9 mouse cellular contexts compared by ENCODE assay signal in genomic region chr1:193034951-193035370, GRCm38 (mm10). TPM values are rescaled to one million over a fixed set of nuclear protein-coding genes. Genes with fewer than 3 reads are reported as not detected.
DNase-seq lines count a peak whose midpoint lies in the region; ATAC-seq and TF ChIP-seq lines count a peak whose summit lies in the region.
"Had no signal": no experiment of that assay in that cellular context is flagged by ENCODE, and none has a peak within 500 bp of the region (broad histone marks: within the 10 kb centered on the region; RNA-seq: fewer than 3 reads in every experiment).

No protein-coding gene starts in this region.

- intact Hi-C loops in heart, postnatal 14 days (cut with DNase I): no loop called here

- ATAC-seq in kidney, postnatal 0 days (replicated peaks; ENCODE audit: low FRiP score, low read depth): no peak
- no peak for ATAC-seq in embryonic facial prominence, embryonic 12.5 days (ENCODE audit: insufficient number of reproducible peaks, insufficient read depth, low FRiP score, low TSS enrichment)
- ATAC-seq in neural tube, embryonic 14.5 days (ENCODE audit: low read depth): peak; percentile 32; the same call in 1 of the 2 replicates

- 0 out of 2 replicates have a peak, but pooled peaks cover 4% of the 10 kb centered on the region for H3K4me1 ChIP-seq in kidney, postnatal 0 days (replicated peaks; ENCODE audit: insufficient read depth, low read length)
- peaks cover 7% of the 10 kb centered on the region; the same call in 1 of the 2 replicates for H3K4me1 ChIP-seq in embryonic facial prominence, embryonic 12.5 days
- peaks cover 17% of the 10 kb centered on the region for H3K4me1 ChIP-seq in limb, embryonic 10.5 days
- peaks cover 7% of the 10 kb centered on the region; the same call in 1 of the 2 replicates for H3K4me1 ChIP-seq in neural tube, embryonic 14.5 days (ENCODE audit: control insufficient read depth, insufficient read depth, low read length)

- H3K27ac ChIP-seq in kidney, postnatal 0 days: no peak overlapping the region
- H3K27ac ChIP-seq in embryonic facial prominence, embryonic 12.5 days: 0 out of 2 replicates have a peak overlapping the region, but pooled peaks have one; percentile 56
- H3K27ac ChIP-seq in limb, embryonic 10.5 days: peak overlapping the region; percentile 80
- H3K27ac ChIP-seq in neural tube, embryonic 14.5 days (ENCODE audit: low read depth, low read length): peak overlapping the region; percentile 66

- H3K9me3 ChIP-seq in kidney, postnatal 0 days (replicated peaks; ENCODE audit: low read length): no peaks in the 10 kb centered on the region
- H3K9me3 ChIP-seq in embryonic facial prominence, embryonic 12.5 days: no peaks in the 10 kb centered on the region
- no peaks in the 10 kb centered on the region for H3K9me3 ChIP-seq in limb, embryonic 10.5 days (replicated peaks)
- H3K9me3 ChIP-seq in neural tube, embryonic 14.5 days (ENCODE audit: control insufficient read depth, low read length): no peaks in the 10 kb centered on the region

- H3K27me3 ChIP-seq in kidney, postnatal 0 days (ENCODE audit: insufficient read depth, low read length): no peaks in the 10 kb centered on the region
- H3K27me3 ChIP-seq in embryonic facial prominence, embryonic 12.5 days: no peaks in the 10 kb centered on the region
- H3K27me3 ChIP-seq in limb, embryonic 10.5 days (ENCODE audit: low read depth, poor library complexity, severe bottlenecking): 0 out of 2 replicates have a peak, but pooled peaks cover 4% of the 10 kb centered on the region
- peaks cover 2% of the 10 kb centered on the region; the same call in 1 of the 2 replicates for H3K27me3 ChIP-seq in neural tube, embryonic 14.5 days (ENCODE audit: control insufficient read depth, insufficient read depth, low read length)

- peak overlapping the region; percentile 49 for H3K4me3 ChIP-seq in kidney, postnatal 0 days (replicated peaks; ENCODE audit: low read depth, low read length)
- peak overlapping the region; percentile 69 for H3K4me3 ChIP-seq in embryonic facial prominence, embryonic 12.5 days
- H3K4me3 ChIP-seq in limb, embryonic 10.5 days: peak overlapping the region; percentile 65
- peak overlapping the region; percentile 76 for H3K4me3 ChIP-seq in neural tube, embryonic 14.5 days (ENCODE audit: low read depth, low read length)
- H3K4me3 ChIP-seq: myocyte had no signal

- under 1% methylated on average over 19 of the region's 19 CpGs for WGBS in kidney, postnatal 0 days
- under 1% methylated on average over 19 of the region's 19 CpGs for WGBS in embryonic facial prominence, embryonic 12.5 days
- WGBS in limb, embryonic 10.5 days: 1% methylated on average over 19 of the region's 19 CpGs
- under 1% methylated on average over 19 of the region's 19 CpGs for WGBS in neural tube, embryonic 14.5 days

- DNase-seq in kidney, postnatal 0 days (ENCODE audit: low spot score): no peak
- no peak for DNase-seq in kidney, postnatal 10 days
- peak; percentile 66 for DNase-seq in brain, adult 2 months (ENCODE audit: low read depth, low spot score)
- no peak for DNase-seq in limb, embryonic 10.5 days (ENCODE audit: low spot score)
- no peak for DNase-seq in layer of hippocampus, adult 11-12 months (ENCODE audit: low spot score)
- no peak for DNase-seq in heart, postnatal 14 days

- H3K9ac ChIP-seq in kidney, postnatal 0 days (ENCODE audit: low read depth, low read length): 0 out of 2 replicates have a peak overlapping the region, but pooled peaks have one; percentile 28
- peak overlapping the region; percentile 69 for H3K9ac ChIP-seq in embryonic facial prominence, embryonic 12.5 days
- peak overlapping the region; percentile 79 for H3K9ac ChIP-seq in neural tube, embryonic 14.5 days (replicated peaks; ENCODE audit: low read depth, low read length)

- TF ChIP-seq CTCF in kidney, postnatal 0 days (IDR thresholded peaks at IDR 0.05; ENCODE audit: low read depth): no peak

- H3K4me2 ChIP-seq in kidney, postnatal 0 days (ENCODE audit: low read length): peak overlapping the region; percentile 71
- peak overlapping the region; percentile 77 for H3K4me2 ChIP-seq in embryonic facial prominence, embryonic 12.5 days (replicated peaks)
- peak overlapping the region; percentile 80 for H3K4me2 ChIP-seq in neural tube, embryonic 14.5 days (ENCODE audit: low read depth, low read length)

- no peaks in the 10 kb centered on the region for H3K36me3 ChIP-seq in kidney, postnatal 0 days (ENCODE audit: insufficient read depth, low read length)
- H3K36me3 ChIP-seq in embryonic facial prominence, embryonic 12.5 days: no peaks in the 10 kb centered on the region
- H3K36me3 ChIP-seq in limb, embryonic 10.5 days: no peaks in the 10 kb centered on the region
- H3K36me3 ChIP-seq in neural tube, embryonic 14.5 days (ENCODE audit: control insufficient read depth, insufficient read depth, low read length): no peaks in the 10 kb centered on the region

RNA-seq across cellular contexts. Expression of gene Syt14, which starts 0.6 kb away (rescaled TPM):
- 0.62 and 0.71 TPM in 2 replicates for polyA plus RNA-seq in kidney, postnatal 0 days (2015; fragmentation: Nextera tagmentation; extraction: Ambion mirVana)
- 4.3 and 4.5 TPM in 2 replicates for polyA plus RNA-seq in embryonic facial prominence, embryonic 12.5 days (2016; fragmentation: Nextera tagmentation; extraction: Ambion mirVana)
- 3.3 and 4.1 TPM in 2 replicates for polyA plus RNA-seq in limb, embryonic 10.5 days (2016; fragmentation: Nextera tagmentation; extraction: Ambion mirVana)
- polyA plus RNA-seq in neural tube, embryonic 14.5 days (2014; fragmentation: Nextera tagmentation; extraction: Ambion mirVana): 10.6 and 13.0 TPM in 2 replicates
- total RNA-seq in heart, postnatal 14 days (2021): under 1 TPM; 0.14 to 0.22 TPM
- polyA plus RNA-seq: myocyte had no signal

Comparison
In these comparisons a context has a peak if more than half of its experiments do, and no peak if none do; other contexts are left out.
1. H3K9ac ChIP-seq: peak in every context shown above with its lines; median percentile 79 in neural tube, embryonic 14.5 days; 69 in embryonic facial prominence, embryonic 12.5 days; 28 in kidney, postnatal 0 days.